Mouse (Mus musculus) heart, embryonic 14.5 days (tissue): ENCODE results near the gene Shb. TPM values are rescaled to one million over a fixed set of nuclear protein-coding genes. Genes with fewer than 3 reads are reported as not detected.

Experiments used
- ATAC-seq: fragments of 200-750 bp; cut with Nextera tagmentation; 2 replicates; pipeline ENCODE4 v1.8.0; 2017; ENCODE audit warnings: low read depth, moderate TSS enrichment; ENCODE audit not compliant: insufficient number of reproducible peaks, insufficient read depth, low FRiP score
- H3K27ac ChIP-seq, 2 experiments: fragments of 200-500 bp in 1 of 2; fragments of 300-500 bp in 1 of 2; sonication (generic) in 1 of 2; replicated peaks in 1 of 2; 2 replicates each; pipeline ENCODE4 v1.5.1; 2012 to 2014; ENCODE audit warnings: low read depth in 2 of 2, low read length in 2 of 2, control low read depth in 1 of 2, mild to moderate bottlenecking in 1 of 2, mixed read lengths in 1 of 2; ENCODE audit not compliant: control insufficient read depth in 1 of 2, insufficient read depth in 1 of 2
- H3K27me3 ChIP-seq: fragments of 300-500 bp; sonication (generic); 2 replicates; pipeline ENCODE4 v1.6.1; 2014; ENCODE audit warnings: mild to moderate bottlenecking, low read length, control low read depth; ENCODE audit not compliant: control insufficient read depth, insufficient read depth
- H3K36me3 ChIP-seq: fragments of 300-500 bp; sonication (generic); 2 replicates; pipeline ENCODE4 v1.6.1; 2014; ENCODE audit warnings: mild to moderate bottlenecking, control low read depth, low read length, mixed read lengths; ENCODE audit not compliant: control insufficient read depth, insufficient read depth
- H3K4me1 ChIP-seq, 2 experiments: fragments of 200-500 bp in 1 of 2; fragments of 300-500 bp in 1 of 2; sonication (generic) in 1 of 2; 2 replicates each; pipeline ENCODE4 v1.6.1; 2012 to 2014; ENCODE audit warnings: low read length in 2 of 2, control low read depth in 1 of 2, mixed read lengths in 1 of 2; ENCODE audit not compliant: control insufficient read depth in 2 of 2, insufficient read depth in 2 of 2
- H3K4me2 ChIP-seq: fragments of 300-500 bp; sonication (generic); 2 replicates; pipeline ENCODE4 v1.6.1; 2014; ENCODE audit warnings: mild to moderate bottlenecking, low read length
- H3K4me3 ChIP-seq, 2 experiments: fragments of 200-500 bp in 1 of 2; fragments of 300-500 bp in 1 of 2; sonication (generic) in 1 of 2; 2 replicates each; pipeline ENCODE4 v1.5.1; 2012 to 2014; ENCODE audit warnings: low read length in 2 of 2, mild to moderate bottlenecking in 2 of 2, control low read depth in 1 of 2, low read depth in 1 of 2, moderate library complexity in 1 of 2; ENCODE audit not compliant: control insufficient read depth in 1 of 2, insufficient read depth in 1 of 2
- H3K9ac ChIP-seq: fragments of 300-500 bp; sonication (generic); 2 replicates; pipeline ENCODE4 v1.6.1; 2014; ENCODE audit warnings: mild to moderate bottlenecking, low read length
- H3K9me3 ChIP-seq: fragments of 300-500 bp; sonication (generic); 2 replicates; pipeline ENCODE4 v1.6.1; 2016; ENCODE audit warnings: low read length, control low read depth; ENCODE audit not compliant: control insufficient read depth
- WGBS: fragments of 180-500 bp; shearing (Covaris S2); extraction: QIAGEN DNeasy Blood & Tissue Kit; methylation state at CpG from one replicate; pipeline ENCODE4 v1.1.7; 2014; 5-methylcytosine and 5-hydroxymethylcytosine counted together
- polyA plus RNA-seq: library from polyadenylated mRNA; unstranded; fragments of >200 nt; fragmentation: Nextera tagmentation; extraction: Ambion mirVana; gene quantifications from 2 replicates; pipeline ENCODE4 v1.2.1, GENCODE M21; 2014

Shb gene
- polyA plus RNA-seq, 1 experiment from 2014 or later, result 19.0 TPM

- H3K27ac ChIP-seq, result 0 out of 4 replicates have a peak overlapping the region, but pooled peaks of 1 of the 2 experiments have one; percentile 4
- no peaks in the 10 kb centered on the region for H3K27me3 ChIP-seq
- peaks cover 47% of the 10 kb centered on the region for H3K36me3 ChIP-seq
- H3K4me1 ChIP-seq, result peaks cover 63 to 68% of the 10 kb centered on the region in 2 experiments
- ATAC-seq, result no peak
- no peak overlapping the region for H3K4me3 ChIP-seq
- no peaks in the 10 kb centered on the region for H3K9me3 ChIP-seq
- H3K4me2 ChIP-seq, result no peak overlapping the region
- no peak overlapping the region for H3K9ac ChIP-seq
- WGBS, result 48% methylated on average over 3 of the region's 3 CpGs
Measured at GRCm38 (mm10) chr4:45442237-45442636, 90.0 kb downstream of the Shb start.

- Histone ChIP-seq H3K4me1 (peaks cover 60 to 68% of the 10 kb centered on the region in 2 experiments), H3K9ac (no peak overlapping the region), H3K4me3 (no peak overlapping the region), H3K27ac (peak overlapping the region in 1 of 2 experiments; percentile 4; a peak in 1 of 4 replicates), H3K4me2 (no peak overlapping the region), H3K9me3 (no peaks in the 10 kb centered on the region), H3K27me3 (no peaks in the 10 kb centered on the region), H3K36me3 (peaks cover 42% of the 10 kb centered on the region)
- 42% methylated on average over 1 of the region's 1 CpGs for WGBS
- no peak for ATAC-seq
Measured at GRCm38 (mm10) chr4:45441778-45442177, 90.5 kb downstream of the Shb start.

- ATAC-seq, result no peak
- Histone ChIP-seq H3K36me3 (peaks cover 34% of the 10 kb centered on the region), H3K27me3 (no peaks in the 10 kb centered on the region), H3K9me3 (no peaks in the 10 kb centered on the region), H3K9ac (no peak overlapping the region), H3K4me2 (no peak overlapping the region), H3K4me1 (peaks cover 53 to 67% of the 10 kb centered on the region in 2 experiments), H3K4me3 (no peak overlapping the region), H3K27ac (no peak overlapping the region)
- 47% methylated on average over 5 of the region's 5 CpGs for WGBS
Measured at GRCm38 (mm10) chr4:45439281-45439680, 93.0 kb downstream of the Shb start.

- Histone ChIP-seq H3K27me3 (no peaks in the 10 kb centered on the region), H3K4me2 (no peak overlapping the region), H3K4me1 (peaks cover 36 to 50% of the 10 kb centered on the region in 2 experiments), H3K36me3 (peaks cover 33% of the 10 kb centered on the region), H3K27ac (no peak overlapping the region), H3K9me3 (no peaks in the 10 kb centered on the region), H3K4me3 (no peak overlapping the region), H3K9ac (no peak overlapping the region; the same call in 1 of the 2 replicates)
- WGBS, result 65% methylated on average over 3 of the region's 3 CpGs
- ATAC-seq, result no peak
Measured at GRCm38 (mm10) chr4:45437010-45437409, 95.3 kb downstream of the Shb start.

GRCm38 (mm10) chr4:45436383-45436913 lies 95.8 kb downstream of the Shb start:
- Histone ChIP-seq H3K4me2 (no peak overlapping the region), H3K4me3 (no peak overlapping the region), H3K27ac (no peak overlapping the region), H3K36me3 (peaks cover 31% of the 10 kb centered on the region), H3K4me1 (peaks cover 32 to 45% of the 10 kb centered on the region in 2 experiments), H3K9me3 (no peaks in the 10 kb centered on the region), H3K27me3 (no peaks in the 10 kb centered on the region), H3K9ac (peak overlapping the region; percentile 12; the same call in 1 of the 2 replicates)
- no peak for ATAC-seq
- WGBS, result 64% methylated on average over 7 of the region's 7 CpGs

GRCm38 (mm10) chr4:45435899-45436298 lies 96.4 kb downstream of the Shb start:
- Histone ChIP-seq H3K27me3 (no peaks in the 10 kb centered on the region), H3K4me2 (no peak overlapping the region), H3K4me3 (no peak overlapping the region), H3K27ac (no peak overlapping the region), H3K9ac (no peak overlapping the region; the same call in 1 of the 2 replicates), H3K36me3 (peaks cover 33% of the 10 kb centered on the region), H3K9me3 (no peaks in the 10 kb centered on the region), H3K4me1 (peaks cover 27 to 39% of the 10 kb centered on the region in 2 experiments)
- no peak for ATAC-seq
- WGBS, result 59% methylated on average over 2 of the region's 2 CpGs

- Histone ChIP-seq H3K4me1 (peaks cover 20 to 36% of the 10 kb centered on the region in 2 experiments), H3K27ac (no peak overlapping the region), H3K27me3 (no peaks in the 10 kb centered on the region), H3K9ac (no peak overlapping the region), H3K4me3 (no peak overlapping the region), H3K36me3 (peaks cover 26% of the 10 kb centered on the region), H3K4me2 (no peak overlapping the region), H3K9me3 (no peaks in the 10 kb centered on the region)
- no peak for ATAC-seq
- WGBS, result 90% methylated on average over 4 of the region's 4 CpGs
Measured at GRCm38 (mm10) chr4:45434681-45435080, 97.6 kb downstream of the Shb start.

GRCm38 (mm10) chr4:45434071-45434470 lies 98.2 kb downstream of the Shb start:
- Histone ChIP-seq H3K27ac (no peak overlapping the region), H3K27me3 (no peaks in the 10 kb centered on the region), H3K9me3 (no peaks in the 10 kb centered on the region), H3K4me3 (no peak overlapping the region), H3K4me2 (no peak overlapping the region), H3K9ac (no peak overlapping the region), H3K4me1 (peaks cover 20 to 39% of the 10 kb centered on the region in 2 experiments), H3K36me3 (peaks cover 29% of the 10 kb centered on the region)
- 92% methylated on average over 12 of the region's 12 CpGs for WGBS
- ATAC-seq, result no peak
